ENCODE assay signal across 9 mouse cellular contexts in genomic region chr1:36996561-36997213, GRCm38 (mm10). TPM values are rescaled to one million over a fixed set of nuclear protein-coding genes. Genes with fewer than 3 reads are reported as not detected.
DNase-seq lines count a peak whose midpoint lies in the region; ATAC-seq and TF ChIP-seq lines count a peak whose summit lies in the region.
"Had no signal": no experiment of that assay in that cellular context is flagged by ENCODE, and none has a peak within 500 bp of the region (broad histone marks: within the 10 kb centered on the region; RNA-seq: fewer than 3 reads in every experiment).

No protein-coding gene starts in this region.

- H3K4me3 ChIP-seq in kidney, embryonic 14.5 days (ENCODE audit: low read length), result no peak overlapping the region
- no peak overlapping the region for H3K4me3 ChIP-seq in stomach, postnatal 0 days (ENCODE audit: low read depth, low read length)

- intact Hi-C loops in left cerebral cortex, postnatal 36 days (cut with DNase I), result no loop called here

- no peaks in the 10 kb centered on the region for H3K9me3 ChIP-seq in kidney, embryonic 14.5 days (ENCODE audit: control insufficient read depth, low read length)
- no peaks in the 10 kb centered on the region for H3K9me3 ChIP-seq in stomach, postnatal 0 days (ENCODE audit: control insufficient read depth, low read length)

- TF ChIP-seq CTCF in stomach, postnatal 0 days (IDR thresholded peaks at IDR 0.05; ENCODE audit: low read depth), result no peak

- ATAC-seq in kidney, embryonic 14.5 days (ENCODE audit: low FRiP score, low TSS enrichment), result peak; percentile 49; the same call in 1 of the 2 replicates
- no peak for ATAC-seq in stomach, postnatal 0 days (ENCODE audit: low FRiP score, low TSS enrichment)

- 41% methylated on average over 6 of the region's 6 CpGs for WGBS in kidney, embryonic 14.5 days
- 34% methylated on average over 6 of the region's 6 CpGs for WGBS in stomach, postnatal 0 days

- peak overlapping the region; percentile 31; the same call in 1 of the 2 replicates for H3K27ac ChIP-seq in kidney, embryonic 14.5 days (ENCODE audit: low read depth, low read length)
- peak overlapping the region; percentile 81 for H3K27ac ChIP-seq in stomach, postnatal 0 days (replicated peaks)
- H3K27ac ChIP-seq: liver, embryonic 14.5 days had no signal

- H3K9ac ChIP-seq in kidney, embryonic 14.5 days (ENCODE audit: low read depth, low read length), result no peak overlapping the region
- peak overlapping the region; percentile 4; the same call in 1 of the 2 replicates for H3K9ac ChIP-seq in stomach, postnatal 0 days (ENCODE audit: low read length)
- H3K9ac ChIP-seq: liver, embryonic 14.5 days had no signal

- DNase-seq in cerebellum, adult 8-10 months, result peak; percentile 1
- DNase-seq in cerebellum, adult 11 months, result no peak
- DNase-seq in NIH3T3 (ENCODE audit: low read depth), result peak; percentile 45
- DNase-seq in gastrocnemius, postnatal 10 days, result peak; percentile 76
- peak; percentile 29 for DNase-seq in stomach, postnatal 0 days (ENCODE audit: low spot score)
- DNase-seq in left cerebral cortex, postnatal 36 days (ENCODE audit: low spot score in 2 of 2), result no peak
- no peak for DNase-seq in layer of hippocampus, adult 9-11 months

- H3K4me2 ChIP-seq in kidney, embryonic 14.5 days (replicated peaks; ENCODE audit: low read depth, low read length), result no peak overlapping the region
- no peak overlapping the region for H3K4me2 ChIP-seq in stomach, postnatal 0 days (replicated peaks; ENCODE audit: low read depth)

- no peaks in the 10 kb centered on the region for H3K36me3 ChIP-seq in kidney, embryonic 14.5 days (ENCODE audit: control insufficient read depth, insufficient read depth, low read length)
- no peaks in the 10 kb centered on the region for H3K36me3 ChIP-seq in stomach, postnatal 0 days (ENCODE audit: control insufficient read depth, insufficient read depth, low read length)

- no peaks in the 10 kb centered on the region for H3K27me3 ChIP-seq in kidney, embryonic 14.5 days (ENCODE audit: control insufficient read depth, insufficient read depth, low read length)
- H3K27me3 ChIP-seq in stomach, postnatal 0 days (ENCODE audit: control insufficient read depth, insufficient read depth, low read length), result no peaks in the 10 kb centered on the region

- no peak for TF ChIP-seq EP300 in stomach, postnatal 0 days (optimal IDR thresholded peaks at IDR 0.05)

- H3K4me1 ChIP-seq in kidney, embryonic 14.5 days (ENCODE audit: control insufficient read depth, insufficient read depth, low read length), result peaks cover 7% of the 10 kb centered on the region
- 0 out of 2 replicates have a peak, but pooled peaks cover 3% of the 10 kb centered on the region for H3K4me1 ChIP-seq in stomach, postnatal 0 days (replicated peaks; ENCODE audit: control insufficient read depth, insufficient read depth)

RNA-seq across cellular contexts. Expression of gene Vwa3b, which starts 29.7 kb away (rescaled TPM):
- total RNA-seq in gastrocnemius, postnatal 10 days (2021), result 10 to 100 TPM; 38.7 to 43.0 TPM
- not detected in 2 replicates for polyA plus RNA-seq in kidney, embryonic 14.5 days (2014; fragmentation: Nextera tagmentation; extraction: Ambion mirVana)
- 1.1 and 1.7 TPM in 2 replicates for polyA plus RNA-seq in stomach, postnatal 0 days (2015; fragmentation: Nextera tagmentation; extraction: Ambion mirVana)
- total RNA-seq in left cerebral cortex, postnatal 36 days (2021), result 1 to 10 TPM; 2.4 to 3.9 TPM
- polyA plus RNA-seq: liver, embryonic 14.5 days had no signal

RNA-seq across cellular contexts. Expression of gene Tmem131, which starts 53.2 kb away (rescaled TPM):
- total RNA-seq in gastrocnemius, postnatal 10 days (2021), result 10 to 100 TPM; 44.4 to 58.3 TPM
- polyA plus RNA-seq in kidney, embryonic 14.5 days (2014; fragmentation: Nextera tagmentation; extraction: Ambion mirVana), result 15.8 and 22.1 TPM in 2 replicates
- 6.1 and 6.8 TPM in 2 replicates for polyA plus RNA-seq in stomach, postnatal 0 days (2015; fragmentation: Nextera tagmentation; extraction: Ambion mirVana)
- 10 to 100 TPM; 49.7 to 65.2 TPM for total RNA-seq in left cerebral cortex, postnatal 36 days (2021)

Comparison
In these comparisons a context has a peak if more than half of its experiments do, and no peak if none do; other contexts are left out.
1. DNase-seq: peak in cerebellum, adult 8-10 months (single experiment), NIH3T3 (single experiment), gastrocnemius, postnatal 10 days (single experiment) and stomach, postnatal 0 days (single experiment); none in cerebellum, adult 11 months (single experiment), left cerebral cortex, postnatal 36 days (0 of 2) and layer of hippocampus, adult 9-11 months (single experiment).
2. RNA of gene Vwa3b, which starts 29.7 kb away (total RNA-seq): 38.7 to 43.0 TPM in gastrocnemius, postnatal 10 days; 2.4 to 3.9 TPM in left cerebral cortex, postnatal 36 days; every median in the first group is over 4 times any median in the second.